Mouse (Mus musculus) splenic B cell, adult 2 months (primary cell): ENCODE measurements around the gene Tmcc3.

ENCODE experiments used
- DNase-seq: peaks from one replicate; pipeline ENCODE4 v3.0.0-alpha.2; 2011; ENCODE audit warnings: low read depth, low spot score
- H3K27me3 ChIP-seq: 2 replicates; pipeline ENCODE4 v1.6.1; 2012; ENCODE audit warnings: mild to moderate bottlenecking, low read length, moderate library complexity, mixed read lengths; ENCODE audit not compliant: control insufficient read depth, poor library complexity, insufficient read depth, severe bottlenecking
- H3K36me3 ChIP-seq: 2 replicates; pipeline ENCODE4 v1.6.1; 2012; ENCODE audit warnings: mild to moderate bottlenecking, low read length, moderate library complexity, mixed read lengths; ENCODE audit not compliant: control insufficient read depth, poor library complexity, insufficient read depth, severe bottlenecking

The Tmcc3 gene

GRCm38 (mm10) chr10:94311511-94312006 lies at the start of gene Tmcc3:
Gene Tmcc3, plus strand, starts transcription at chr10:94311949.
- Histone ChIP-seq H3K36me3 (no peaks in the 10 kb centered on the region; the same call in 1 of the 2 replicates), H3K27me3 (peaks cover 2% of the 10 kb centered on the region; the same call in 1 of the 2 replicates)
- DNase-seq: no peak

DNA sequence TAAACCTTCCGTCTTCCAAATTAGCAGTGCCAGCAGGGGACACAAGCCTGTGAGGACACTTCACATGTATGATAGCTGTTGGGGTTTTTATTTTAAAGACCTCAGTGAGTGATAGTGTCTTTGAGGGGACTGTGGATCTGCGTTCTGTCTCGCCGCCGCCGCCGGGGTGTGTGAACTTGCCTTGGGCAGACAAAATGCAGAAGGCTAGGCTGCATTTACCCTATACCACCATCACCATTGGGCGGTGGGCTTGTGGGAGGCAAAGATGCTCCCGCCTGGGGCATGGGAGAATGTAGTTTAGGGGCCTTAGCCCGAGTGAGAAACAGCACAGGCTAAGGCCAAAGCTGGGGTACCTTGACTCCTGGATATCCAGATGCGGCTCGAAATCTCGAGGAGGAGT lies 49.1 kb upstream of the Tmcc3 start:
- H3K27me3 ChIP-seq: no peaks in the 10 kb centered on the region
- no peaks in the 10 kb centered on the region for H3K36me3 ChIP-seq
- DNase-seq: no peak

DNA sequence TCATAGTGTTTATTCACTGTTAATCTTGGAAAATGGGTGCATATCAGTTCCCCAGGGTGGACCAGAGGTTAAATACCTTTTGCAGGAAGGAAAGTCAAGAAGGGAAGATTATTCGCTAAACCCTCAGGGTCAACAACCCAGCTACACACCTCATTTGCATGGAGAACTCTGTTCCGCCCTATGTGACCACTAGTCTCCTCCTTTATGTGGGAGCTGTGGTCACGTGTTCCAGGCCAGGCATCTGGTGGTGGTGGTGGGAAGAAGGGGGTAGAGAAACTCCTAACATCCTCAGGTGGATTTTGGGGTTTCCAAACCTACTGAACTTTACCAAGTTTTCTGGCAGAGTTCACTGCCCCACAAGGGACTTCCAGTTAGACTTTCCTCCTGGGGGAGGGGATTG lies 48.5 kb upstream of the Tmcc3 start:
- no peaks in the 10 kb centered on the region for H3K36me3 ChIP-seq
- DNase-seq: no peak
- H3K27me3 ChIP-seq: no peaks in the 10 kb centered on the region

- Histone ChIP-seq H3K27me3 (no peaks in the 10 kb centered on the region), H3K36me3 (no peaks in the 10 kb centered on the region)
- no peak for DNase-seq
Observed at GRCm38 (mm10) chr10:94265656-94266542, 45.9 kb upstream of the Tmcc3 start.

DNA sequence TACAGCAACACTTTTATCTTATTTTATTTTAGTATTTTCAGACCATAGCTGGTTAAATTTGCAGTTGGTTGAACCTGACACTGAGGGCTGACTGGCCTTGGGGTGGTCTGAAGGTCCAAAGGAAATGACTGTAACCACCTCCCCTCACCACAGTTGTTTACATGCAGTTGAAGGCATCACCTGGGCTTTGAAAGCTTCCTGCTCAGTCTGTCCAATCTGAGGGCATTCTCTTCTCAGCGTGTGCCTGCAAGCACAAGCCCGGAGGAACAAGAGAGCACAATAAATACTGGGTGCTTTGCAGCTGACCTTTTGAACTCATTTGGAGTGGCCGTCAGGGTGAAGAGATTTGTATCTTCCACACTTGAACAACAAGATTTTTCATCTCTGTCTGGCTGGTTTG lies 36.4 kb upstream of the Tmcc3 start:
- DNase-seq: no peak
- H3K36me3 ChIP-seq: no peaks in the 10 kb centered on the region

DNA sequence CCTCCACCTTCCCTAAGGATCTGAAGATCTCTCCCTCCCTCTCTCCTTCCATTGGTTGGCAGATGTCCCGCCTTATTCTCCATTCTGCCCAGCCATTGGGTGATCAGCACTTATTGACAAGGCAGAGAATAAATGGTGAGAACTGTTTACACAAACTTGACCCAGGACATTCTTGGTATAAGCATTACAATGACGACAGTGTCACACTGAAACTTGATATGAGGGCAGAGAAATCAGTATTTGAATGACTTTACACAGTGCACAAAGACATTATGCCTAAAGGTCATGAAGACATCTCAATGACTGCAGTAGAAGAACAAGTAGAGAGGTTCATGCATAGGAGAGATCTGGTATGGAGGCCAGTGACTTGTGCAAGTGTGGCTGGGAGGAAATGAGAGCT lies 35.2 kb upstream of the Tmcc3 start:
- H3K36me3 ChIP-seq: no peaks in the 10 kb centered on the region
- H3K27me3 ChIP-seq: no peaks in the 10 kb centered on the region
- DNase-seq: no peak

More for the DNA sequence above, 36.4 kb upstream of the Tmcc3 start:
- no peaks in the 10 kb centered on the region for H3K27me3 ChIP-seq

DNA sequence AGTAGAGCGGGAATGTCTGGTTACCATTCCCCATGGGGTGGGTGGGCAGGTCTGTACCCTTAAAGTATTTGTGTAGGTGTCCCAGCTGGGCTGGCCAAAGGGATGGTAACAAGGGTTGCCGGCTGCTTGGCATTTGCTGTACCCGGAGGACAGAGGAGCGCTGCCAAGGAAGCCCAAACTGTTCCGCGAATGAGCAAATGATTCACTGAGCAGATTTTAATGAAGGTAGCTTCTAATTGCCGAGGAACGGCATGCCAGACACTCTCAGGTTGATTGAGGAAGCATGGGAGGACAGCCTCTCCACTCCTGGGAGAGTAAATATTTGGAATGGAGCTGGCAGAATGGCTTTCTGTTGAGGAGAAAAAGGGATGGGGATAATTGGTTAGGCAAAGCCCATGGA lies 29.6 kb upstream of the Tmcc3 start:
- no peaks in the 10 kb centered on the region for H3K36me3 ChIP-seq
- H3K27me3 ChIP-seq: no peaks in the 10 kb centered on the region
- no peak for DNase-seq

DNA sequence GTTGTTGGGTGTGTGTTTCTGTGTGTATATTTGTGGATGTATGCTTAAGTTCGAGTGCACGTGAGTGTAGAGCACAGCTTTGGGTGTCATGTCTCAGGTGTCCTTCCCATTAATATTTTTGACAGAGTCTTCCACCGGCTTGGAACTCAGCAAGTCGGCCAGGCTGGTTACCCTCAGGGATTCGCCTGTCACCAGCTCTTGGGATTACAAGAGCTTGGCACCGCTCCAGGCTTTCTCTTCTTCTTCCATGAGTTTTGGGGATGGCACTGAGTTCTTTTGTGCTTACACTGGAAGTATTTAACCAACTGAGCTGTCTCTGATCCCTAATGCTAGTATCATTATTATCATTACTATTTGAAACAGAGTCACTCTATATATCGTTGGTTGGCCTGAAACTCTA lies 29.0 kb upstream of the Tmcc3 start:
- H3K36me3 ChIP-seq: no peaks in the 10 kb centered on the region
- H3K27me3 ChIP-seq: no peaks in the 10 kb centered on the region
- DNase-seq: no peak

DNA sequence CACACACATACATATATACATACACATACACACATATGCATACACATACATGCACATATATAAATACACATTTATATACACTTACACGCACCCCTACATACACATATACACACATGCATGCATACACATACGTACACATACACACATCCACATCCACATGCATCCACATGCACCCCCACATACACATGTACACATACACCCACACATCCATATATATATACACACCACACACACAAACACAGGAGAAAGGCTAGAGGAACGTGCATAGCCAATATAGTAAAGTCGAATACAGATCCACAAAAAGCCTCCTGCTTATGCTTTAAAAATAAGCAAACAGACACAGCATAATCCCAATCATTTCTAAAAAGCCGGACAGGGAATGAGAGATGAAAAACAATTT lies 17.3 kb upstream of the Tmcc3 start:
- DNase-seq: no peak
- no peaks in the 10 kb centered on the region for H3K36me3 ChIP-seq
- no peaks in the 10 kb centered on the region for H3K27me3 ChIP-seq

DNA sequence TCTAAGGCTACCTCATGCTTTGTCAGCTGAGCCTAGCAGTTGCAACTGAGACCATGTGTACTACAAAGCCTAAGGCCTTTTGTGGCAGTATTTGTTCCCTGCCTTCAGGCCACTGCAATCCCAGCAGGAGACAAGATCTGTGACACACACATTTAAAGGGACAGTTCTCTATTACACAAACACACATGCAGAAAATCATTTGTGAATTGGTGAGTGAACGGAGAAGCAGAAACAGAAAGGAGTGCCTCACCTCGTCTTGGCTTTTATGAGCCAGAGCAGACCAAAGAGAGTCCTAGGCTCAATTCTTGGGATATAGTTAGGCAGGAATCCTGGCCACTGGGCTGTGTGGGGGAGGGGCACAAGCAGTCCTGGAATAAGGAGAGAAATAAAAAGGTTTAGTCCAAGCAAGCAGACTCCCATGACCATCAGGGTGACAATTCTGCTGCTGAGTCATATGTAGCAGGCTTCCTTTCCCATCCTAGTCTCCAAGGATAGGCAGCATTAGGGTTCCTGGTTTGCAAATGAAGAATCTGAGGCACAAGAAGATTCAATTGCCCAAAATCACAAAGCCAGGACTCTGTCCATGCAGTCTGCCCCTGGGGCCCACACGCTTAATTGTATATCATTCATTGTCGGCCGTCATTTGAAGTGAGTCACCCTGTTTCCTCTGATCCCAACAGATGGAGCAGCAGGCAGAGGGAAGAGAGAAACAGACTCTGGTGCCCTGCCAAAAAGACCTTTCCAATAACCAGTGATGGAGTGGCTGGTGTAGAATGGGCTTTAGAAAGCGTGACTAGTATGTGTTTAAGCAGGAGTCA lies 16.6 kb upstream of the Tmcc3 start:
- DNase-seq: no peak
- Histone ChIP-seq H3K36me3 (no peaks in the 10 kb centered on the region), H3K27me3 (no peaks in the 10 kb centered on the region)

DNA sequence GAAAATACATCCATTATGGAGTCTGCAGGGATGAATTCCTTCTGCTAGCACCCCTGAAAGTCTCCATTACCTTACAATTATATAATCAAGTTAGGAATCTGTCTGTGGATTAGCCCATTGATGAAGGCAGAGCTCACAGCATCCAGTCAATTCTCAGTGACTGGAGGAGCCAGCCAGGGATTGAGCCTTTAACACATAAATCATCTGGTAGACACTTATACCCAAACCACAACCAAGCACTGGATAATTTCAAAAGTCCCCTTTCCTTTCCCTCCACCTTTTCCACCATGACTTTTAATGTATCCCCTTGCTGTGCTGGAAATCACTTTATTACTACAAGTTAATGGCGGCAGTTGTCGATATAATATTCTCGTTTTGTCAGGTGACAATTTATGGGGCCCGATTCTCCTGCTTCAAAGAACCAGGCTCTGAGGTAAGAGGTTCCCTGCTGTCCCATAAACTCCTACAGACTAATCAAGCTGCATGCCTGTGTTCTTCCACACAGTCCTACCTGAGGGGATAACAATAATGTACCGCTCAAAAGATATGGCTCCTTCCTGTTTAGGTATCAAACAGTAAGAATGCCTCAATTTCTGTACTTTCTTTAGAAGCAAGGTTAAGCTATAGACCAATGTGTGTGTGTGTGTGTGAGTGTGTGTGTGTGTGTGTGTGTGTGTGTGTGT lies 15.7 kb upstream of the Tmcc3 start:
- DNase-seq: no peak
- H3K27me3 ChIP-seq: no peaks in the 10 kb centered on the region
- H3K36me3 ChIP-seq: no peaks in the 10 kb centered on the region

DNA sequence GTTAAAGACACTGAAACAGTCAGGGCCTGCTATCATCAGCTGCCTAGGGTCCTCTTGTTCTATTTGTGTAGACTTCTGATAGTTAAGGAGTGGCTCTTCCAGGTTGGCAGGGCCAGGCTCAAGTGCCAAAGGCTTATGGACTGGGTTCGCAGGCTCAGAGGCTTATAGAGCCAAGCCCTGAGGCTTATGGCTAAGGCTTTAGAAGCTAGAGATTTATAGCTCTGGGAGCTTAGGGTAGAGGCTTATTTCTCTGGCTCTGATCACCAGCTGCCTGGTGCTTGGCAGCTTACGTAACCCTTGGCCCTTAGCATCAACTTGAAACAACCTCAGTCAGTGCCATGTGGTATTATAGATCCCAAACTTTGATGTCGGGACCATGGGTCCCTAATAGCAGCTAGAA lies 13.3 kb upstream of the Tmcc3 start, which contains the start of gene Gm4792:
Gene Gm4792, minus strand, starts transcription at position 233 of the 400 bp plus-strand sequence.
- Histone ChIP-seq H3K27me3 (no peaks in the 10 kb centered on the region), H3K36me3 (no peaks in the 10 kb centered on the region)
- DNase-seq: no peak

GRCm38 (mm10) chr10:94299301-94299700 lies 12.4 kb upstream of the Tmcc3 start:
- Histone ChIP-seq H3K27me3 (no peaks in the 10 kb centered on the region), H3K36me3 (no peaks in the 10 kb centered on the region)
- no peak for DNase-seq

GRCm38 (mm10) chr10:94304064-94304657 lies 7.6 kb upstream of the Tmcc3 start:
- Histone ChIP-seq H3K36me3 (no peaks in the 10 kb centered on the region), H3K27me3 (no peaks in the 10 kb centered on the region)
- DNase-seq: no peak
